ENCODE assay signal across 19 mouse cellular contexts in genomic region chr4:55594699-55595098, GRCm38 (mm10).
DNase-seq lines count a peak whose midpoint lies in the region; ATAC-seq and TF ChIP-seq lines count a peak whose summit lies in the region.
"Had no signal": no experiment of that assay in that cellular context is flagged by ENCODE, and none has a peak within 500 bp of the region (broad histone marks: within the 10 kb centered on the region; RNA-seq: fewer than 3 reads in every experiment).

No protein-coding gene starts in this region.

- H3K27me3 ChIP-seq in kidney, embryonic 15.5 days, result no peaks in the 10 kb centered on the region
- H3K27me3 ChIP-seq in kidney, postnatal 0 days (ENCODE audit: insufficient read depth, low read length), result no peaks in the 10 kb centered on the region
- peaks cover 17% of the 10 kb centered on the region for H3K27me3 ChIP-seq in liver, embryonic 12.5 days (replicated peaks)
- H3K27me3 ChIP-seq: embryonic facial prominence, embryonic 12.5 days; forebrain, embryonic 13.5 days; forebrain, embryonic 15.5 days had no signal

- no peak for DNase-seq in kidney, postnatal 14 days
- peak; percentile 57 for DNase-seq in kidney, postnatal 0 days (ENCODE audit: low spot score)
- DNase-seq in kidney, adult 8-10 months, result no peak
- DNase-seq: adrenal gland, adult 8-10 months; adrenal gland, postnatal 14 days; adrenal gland, postnatal 36 days; cerebellum, adult 11-12 months; cerebellum, adult 2 months; cerebellum, adult 9-10 months; cerebellum, postnatal 10 days; cerebellum, postnatal 25 days; forebrain, postnatal 0 days had no signal

- peak overlapping the region; percentile 41; the same call in 1 of the 2 replicates for H3K27ac ChIP-seq in kidney, embryonic 15.5 days
- no peak overlapping the region for H3K27ac ChIP-seq in kidney, postnatal 0 days
- no peak overlapping the region for H3K27ac ChIP-seq in liver, embryonic 12.5 days
- H3K27ac ChIP-seq: embryonic facial prominence, embryonic 10.5 days; embryonic facial prominence, embryonic 12.5 days; forebrain, embryonic 13.5 days; forebrain, embryonic 15.5 days had no signal

- H3K4me1 ChIP-seq in kidney, embryonic 15.5 days, result peaks cover 17% of the 10 kb centered on the region
- peaks cover 6% of the 10 kb centered on the region; the same call in 1 of the 2 replicates for H3K4me1 ChIP-seq in kidney, postnatal 0 days (replicated peaks; ENCODE audit: insufficient read depth, low read length)
- H3K4me1 ChIP-seq in liver, embryonic 12.5 days, result no peaks in the 10 kb centered on the region
- H3K4me1 ChIP-seq: embryonic facial prominence, embryonic 12.5 days; forebrain, embryonic 13.5 days; forebrain, embryonic 15.5 days had no signal

- 34% methylated on average over 6 of the region's 6 CpGs for WGBS in kidney, embryonic 15.5 days
- WGBS in kidney, postnatal 0 days, result 22% methylated on average over 6 of the region's 6 CpGs
- 63% methylated on average over 6 of the region's 6 CpGs for WGBS in liver, embryonic 12.5 days (ENCODE audit: insufficient replicate concordance)

- no peak for TF ChIP-seq CTCF in kidney, postnatal 0 days (IDR thresholded peaks at IDR 0.05; ENCODE audit: low read depth)

- H3K4me3 ChIP-seq in kidney, embryonic 15.5 days (replicated peaks), result no peak overlapping the region
- no peak overlapping the region for H3K4me3 ChIP-seq in kidney, postnatal 0 days (replicated peaks; ENCODE audit: low read depth, low read length)
- H3K4me3 ChIP-seq in liver, embryonic 12.5 days, result no peak overlapping the region
- H3K4me3 ChIP-seq: embryonic facial prominence, embryonic 10.5 days; embryonic facial prominence, embryonic 12.5 days; forebrain, embryonic 13.5 days; forebrain, embryonic 15.5 days had no signal

- peak; percentile 72 for ATAC-seq in kidney, embryonic 15.5 days (replicated peaks; ENCODE audit: low FRiP score)
- ATAC-seq in kidney, postnatal 0 days (replicated peaks; ENCODE audit: low FRiP score, low read depth), result peak; percentile 63
- no peak for ATAC-seq in liver, embryonic 12.5 days
- ATAC-seq: activated CD4-positive, CD25-positive, alpha-beta regulatory T cell, adult 4 months; forebrain, embryonic 13.5 days; forebrain, embryonic 15.5 days; forebrain, postnatal 0 days had no signal

- H3K9ac ChIP-seq in kidney, embryonic 15.5 days, result no peak overlapping the region
- no peak overlapping the region for H3K9ac ChIP-seq in kidney, postnatal 0 days (ENCODE audit: low read depth, low read length)
- no peak overlapping the region for H3K9ac ChIP-seq in liver, embryonic 12.5 days
- H3K9ac ChIP-seq: embryonic facial prominence, embryonic 12.5 days; forebrain, embryonic 13.5 days; forebrain, embryonic 15.5 days; forebrain, postnatal 0 days had no signal

- H3K9me3 ChIP-seq in kidney, embryonic 15.5 days (replicated peaks), result no peaks in the 10 kb centered on the region
- H3K9me3 ChIP-seq in kidney, postnatal 0 days (replicated peaks; ENCODE audit: low read length), result no peaks in the 10 kb centered on the region
- no peaks in the 10 kb centered on the region for H3K9me3 ChIP-seq in liver, embryonic 12.5 days (replicated peaks)
- H3K9me3 ChIP-seq: embryonic facial prominence, embryonic 10.5 days; embryonic facial prominence, embryonic 12.5 days; forebrain, embryonic 13.5 days; forebrain, embryonic 15.5 days had no signal

- H3K36me3 ChIP-seq in kidney, embryonic 15.5 days, result no peaks in the 10 kb centered on the region
- no peaks in the 10 kb centered on the region for H3K36me3 ChIP-seq in kidney, postnatal 0 days (ENCODE audit: insufficient read depth, low read length)
- no peaks in the 10 kb centered on the region for H3K36me3 ChIP-seq in liver, embryonic 12.5 days
- H3K36me3 ChIP-seq: embryonic facial prominence, embryonic 10.5 days; embryonic facial prominence, embryonic 12.5 days; forebrain, embryonic 15.5 days had no signal

- no peak overlapping the region for H3K4me2 ChIP-seq in kidney, embryonic 15.5 days
- no peak overlapping the region for H3K4me2 ChIP-seq in kidney, postnatal 0 days (ENCODE audit: low read length)
- H3K4me2 ChIP-seq in liver, embryonic 12.5 days, result no peak overlapping the region
- H3K4me2 ChIP-seq: embryonic facial prominence, embryonic 12.5 days; forebrain, embryonic 13.5 days; forebrain, embryonic 15.5 days had no signal
